Mouse (Mus musculus): ENCODE data around the gene Zbtb8a. TPM values are rescaled to one million over a fixed set of nuclear protein-coding genes. Genes with fewer than 3 reads are reported as not detected.

The Zbtb8a gene
- polyA plus RNA-seq, 1 experiment from 2014 or later, result 12.3 TPM

DNA sequence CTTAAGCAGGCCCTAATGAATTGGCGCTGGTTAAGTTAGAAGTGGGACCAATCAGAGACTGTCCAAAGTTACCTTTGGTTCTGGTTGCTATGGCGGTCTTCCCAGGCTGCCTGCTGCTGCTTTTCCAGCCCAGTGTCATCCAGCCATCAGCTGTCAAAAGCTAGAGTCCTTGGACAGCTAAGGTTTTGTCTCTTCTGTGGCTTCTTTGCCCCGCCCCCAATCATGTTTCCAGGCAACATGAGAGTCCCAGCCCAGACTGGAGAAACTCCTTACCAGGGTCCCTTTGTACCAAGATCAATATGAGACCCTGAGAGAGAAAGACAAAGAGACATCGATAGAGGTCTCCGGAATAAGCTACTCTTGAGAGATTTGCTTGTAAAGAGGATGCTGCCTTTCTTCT, 10.5 kb upstream of the Zbtb8a start:
- WGBS, result 88% methylated on average over 5 of the region's 5 CpGs
- H3K27me3 ChIP-seq (ENCODE audit: insufficient read depth, low read length), result no peaks in the 10 kb centered on the region
- TF ChIP-seq CTCF (IDR thresholded peaks at IDR 0.05; ENCODE audit: low read depth), result no peak
- H3K9ac ChIP-seq (ENCODE audit: low read depth, low read length), result no peak overlapping the region
- H3K27ac ChIP-seq, result no peak overlapping the region
- DNase-seq (ENCODE audit: low spot score), result no peak
- H3K4me2 ChIP-seq (ENCODE audit: low read length), result no peak overlapping the region
- H3K9me3 ChIP-seq (replicated peaks; ENCODE audit: low read length), result no peaks in the 10 kb centered on the region
- H3K4me3 ChIP-seq (replicated peaks; ENCODE audit: low read depth, low read length), result no peak overlapping the region
- no peak for ATAC-seq (replicated peaks; ENCODE audit: low FRiP score, low read depth)
- H3K36me3 ChIP-seq (ENCODE audit: insufficient read depth, low read length), result no peaks in the 10 kb centered on the region
- no peaks in the 10 kb centered on the region for H3K4me1 ChIP-seq (replicated peaks; ENCODE audit: insufficient read depth, low read length)

GRCm38 (mm10) chr4:129386989-129387388, 9.1 kb upstream of the Zbtb8a start:
- Histone ChIP-seq H3K4me2 (ENCODE audit: low read length) (no peak overlapping the region), H3K9me3 (replicated peaks; ENCODE audit: low read length) (no peaks in the 10 kb centered on the region), H3K36me3 (ENCODE audit: insufficient read depth, low read length) (no peaks in the 10 kb centered on the region), H3K27ac (no peak overlapping the region), H3K9ac (ENCODE audit: low read depth, low read length) (no peak overlapping the region), H3K4me1 (replicated peaks; ENCODE audit: insufficient read depth, low read length) (no peaks in the 10 kb centered on the region; the same call in 1 of the 2 replicates), H3K4me3 (replicated peaks; ENCODE audit: low read depth, low read length) (no peak overlapping the region), H3K27me3 (ENCODE audit: insufficient read depth, low read length) (no peaks in the 10 kb centered on the region)
- DNase-seq (ENCODE audit: low spot score) (no peak), ATAC-seq (replicated peaks; ENCODE audit: low FRiP score, low read depth) (no peak)
- TF ChIP-seq CTCF (IDR thresholded peaks at IDR 0.05; ENCODE audit: low read depth), result no peak
- 76% methylated on average over 1 of the region's 2 CpGs for WGBS

DNA sequence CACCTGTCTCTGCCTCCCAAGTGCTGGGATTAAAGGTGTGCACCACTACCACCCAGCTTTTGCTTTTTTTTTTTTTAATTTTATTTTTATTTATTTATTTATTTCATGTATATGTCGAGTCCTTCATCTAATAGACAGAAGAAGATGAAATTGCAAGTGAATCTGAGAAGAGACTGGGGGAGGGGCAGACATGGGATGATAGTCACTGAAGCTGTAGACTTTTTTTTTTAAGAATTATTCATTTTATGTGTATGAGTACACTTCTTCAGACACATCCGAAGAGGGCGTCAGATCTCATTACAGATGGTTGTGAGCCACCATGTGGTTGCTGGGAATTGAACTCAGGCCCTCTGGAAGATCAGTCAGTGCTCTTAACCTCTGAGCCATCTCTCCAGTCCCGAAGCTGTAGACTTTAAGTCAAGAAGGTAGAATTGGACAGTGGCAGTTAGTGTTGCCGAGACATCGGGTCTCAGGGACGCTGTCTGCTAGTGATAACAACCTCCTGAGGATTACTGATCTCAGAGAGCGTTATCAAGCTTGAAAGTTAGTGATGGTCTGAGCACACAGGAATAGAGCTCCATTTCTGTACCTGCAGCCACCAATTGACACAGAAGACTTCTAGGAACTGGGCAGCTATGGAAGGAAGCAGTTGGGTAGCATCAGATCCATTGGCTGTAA, 8.5 kb upstream of the Zbtb8a start:
- H3K4me1 ChIP-seq (replicated peaks; ENCODE audit: insufficient read depth, low read length), result no peaks in the 10 kb centered on the region; the same call in 1 of the 2 replicates
- ATAC-seq (replicated peaks; ENCODE audit: low FRiP score, low read depth) (no peak), DNase-seq (ENCODE audit: low spot score) (no peak)
- H3K36me3 ChIP-seq (ENCODE audit: insufficient read depth, low read length), result no peaks in the 10 kb centered on the region
- no peaks in the 10 kb centered on the region for H3K9me3 ChIP-seq (replicated peaks; ENCODE audit: low read length)
- H3K4me3 ChIP-seq (replicated peaks; ENCODE audit: low read depth, low read length), result no peak overlapping the region
- H3K27ac ChIP-seq, result no peak overlapping the region
- no peak overlapping the region for H3K4me2 ChIP-seq (ENCODE audit: low read length)
- H3K27me3 ChIP-seq (ENCODE audit: insufficient read depth, low read length), result no peaks in the 10 kb centered on the region
- no peak overlapping the region for H3K9ac ChIP-seq (ENCODE audit: low read depth, low read length)
- no peak for TF ChIP-seq CTCF (IDR thresholded peaks at IDR 0.05; ENCODE audit: low read depth)
- WGBS, result 92% methylated on average over 8 of the region's 8 CpGs

DNA sequence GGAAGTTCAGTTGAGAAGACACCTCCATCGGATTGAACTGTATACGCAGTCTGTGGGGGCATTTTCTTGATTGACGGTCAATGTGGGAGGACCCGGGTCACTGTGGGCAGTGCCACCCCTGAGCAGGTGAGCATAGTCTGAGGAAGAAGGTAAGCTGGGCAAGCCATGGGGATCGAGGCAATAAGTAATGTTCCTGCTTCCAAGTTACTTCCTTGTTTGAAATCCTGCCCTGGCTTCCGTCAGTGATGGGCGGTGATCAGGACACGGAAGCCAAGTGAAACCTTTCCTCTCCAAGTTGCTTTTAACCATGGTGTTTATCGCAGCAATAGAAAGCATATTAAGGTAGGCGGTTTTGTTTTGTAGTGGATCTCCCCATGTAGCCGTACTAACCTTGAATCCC, 7.8 kb upstream of the Zbtb8a start:
- no peak overlapping the region for H3K27ac ChIP-seq
- TF ChIP-seq CTCF (IDR thresholded peaks at IDR 0.05; ENCODE audit: low read depth), result no peak
- WGBS, result 76% methylated on average over 11 of the region's 11 CpGs
- H3K36me3 ChIP-seq (ENCODE audit: insufficient read depth, low read length), result no peaks in the 10 kb centered on the region
- no peaks in the 10 kb centered on the region for H3K9me3 ChIP-seq (replicated peaks; ENCODE audit: low read length)
- no peak overlapping the region for H3K9ac ChIP-seq (ENCODE audit: low read depth, low read length)
- H3K4me1 ChIP-seq (replicated peaks; ENCODE audit: insufficient read depth, low read length), result no peaks in the 10 kb centered on the region; the same call in 1 of the 2 replicates
- no peak overlapping the region for H3K4me2 ChIP-seq (ENCODE audit: low read length)
- no peak for DNase-seq (ENCODE audit: low spot score)
- ATAC-seq (replicated peaks; ENCODE audit: low FRiP score, low read depth), result no peak
- no peak overlapping the region for H3K4me3 ChIP-seq (replicated peaks; ENCODE audit: low read depth, low read length)
- H3K27me3 ChIP-seq (ENCODE audit: insufficient read depth, low read length), result no peaks in the 10 kb centered on the region

- H3K4me3 ChIP-seq (replicated peaks; ENCODE audit: low read depth, low read length), result no peak overlapping the region
- no peak for TF ChIP-seq CTCF (IDR thresholded peaks at IDR 0.05; ENCODE audit: low read depth)
- no peak overlapping the region for H3K9ac ChIP-seq (ENCODE audit: low read depth, low read length)
- no peaks in the 10 kb centered on the region for H3K36me3 ChIP-seq (ENCODE audit: insufficient read depth, low read length)
- peak overlapping the region; percentile 65; the same call in 1 of the 2 replicates for H3K27ac ChIP-seq
- no peaks in the 10 kb centered on the region; the same call in 1 of the 2 replicates for H3K4me1 ChIP-seq (replicated peaks; ENCODE audit: insufficient read depth, low read length)
- peak overlapping the region; percentile 32; the same call in 1 of the 2 replicates for H3K4me2 ChIP-seq (ENCODE audit: low read length)
- 10% methylated on average over 6 of the region's 6 CpGs for WGBS
- DNase-seq (ENCODE audit: low spot score) (peak; percentile 89), ATAC-seq (replicated peaks; ENCODE audit: low FRiP score, low read depth) (peak; percentile 66; the same call in 1 of the 2 replicates)
- H3K9me3 ChIP-seq (replicated peaks; ENCODE audit: low read length), result no peaks in the 10 kb centered on the region
- H3K27me3 ChIP-seq (ENCODE audit: insufficient read depth, low read length), result no peaks in the 10 kb centered on the region
Observed at GRCm38 (mm10) chr4:129384440-129384839, 6.5 kb upstream of the Zbtb8a start.

DNA sequence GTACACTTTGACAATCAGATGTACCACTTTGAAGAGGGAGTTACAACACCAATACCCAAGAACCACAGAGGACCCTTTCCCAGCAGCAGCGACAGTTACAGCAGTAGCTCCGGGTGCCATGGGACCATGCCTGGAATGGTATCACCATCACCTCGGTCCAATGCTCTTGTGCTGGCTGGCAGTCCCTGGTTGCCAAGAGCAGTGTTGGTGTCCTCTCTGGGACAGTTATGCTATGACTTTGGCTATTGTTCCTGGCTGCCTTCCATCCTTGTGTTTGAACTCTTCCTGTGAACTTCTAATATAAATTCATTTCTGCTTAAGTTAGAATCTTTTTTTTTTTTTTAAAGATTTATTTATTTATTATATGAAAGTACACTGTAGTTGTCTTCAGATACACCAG, 5.7 kb upstream of the Zbtb8a start:
- H3K27ac ChIP-seq, result peak overlapping the region; percentile 19; the same call in 1 of the 2 replicates
- 84% methylated on average over 3 of the region's 3 CpGs for WGBS
- no peaks in the 10 kb centered on the region for H3K36me3 ChIP-seq (ENCODE audit: insufficient read depth, low read length)
- no peak overlapping the region for H3K9ac ChIP-seq (ENCODE audit: low read depth, low read length)
- H3K27me3 ChIP-seq (ENCODE audit: insufficient read depth, low read length), result no peaks in the 10 kb centered on the region
- no peaks in the 10 kb centered on the region; the same call in 1 of the 2 replicates for H3K4me1 ChIP-seq (replicated peaks; ENCODE audit: insufficient read depth, low read length)
- H3K4me3 ChIP-seq (replicated peaks; ENCODE audit: low read depth, low read length), result no peak overlapping the region
- H3K4me2 ChIP-seq (ENCODE audit: low read length), result peak overlapping the region; percentile 6; the same call in 1 of the 2 replicates
- no peak for DNase-seq (ENCODE audit: low spot score)
- TF ChIP-seq CTCF (IDR thresholded peaks at IDR 0.05; ENCODE audit: low read depth), result no peak
- H3K9me3 ChIP-seq (replicated peaks; ENCODE audit: low read length), result no peaks in the 10 kb centered on the region
- no peak for ATAC-seq (replicated peaks; ENCODE audit: low FRiP score, low read depth)

All from kidney, postnatal 0 days (tissue).